In genomic region chr19:3707553-3707952, GRCm38 (mm10) we compare ENCODE assay signal across 8 mouse cellular contexts. TPM values are rescaled to one million over a fixed set of nuclear protein-coding genes. Genes with fewer than 3 reads are reported as not detected.
A peak's percentile ranks its signal among the peaks of the same experiment; 100 is the strongest.
DNase-seq lines count a peak whose midpoint lies in the region; ATAC-seq and TF ChIP-seq lines count a peak whose summit lies in the region.

No protein-coding gene starts in this region.

- peak overlapping the region; percentile 70 for H3K27ac ChIP-seq in kidney, embryonic 16.5 days (ENCODE audit: low read length)
- peak overlapping the region; percentile 69; the same call in 1 of the 2 replicates for H3K27ac ChIP-seq in bone marrow, adult 2 months (ENCODE audit: control insufficient read depth, insufficient read depth, low read depth, low read length, poor library complexity)
- peak overlapping the region; percentile 86; the same call in 1 of the 2 replicates for H3K27ac ChIP-seq in hindbrain, embryonic 14.5 days
- peak overlapping the region; percentile 95 for H3K27ac ChIP-seq in midbrain, embryonic 15.5 days

- DNase-seq in kidney, postnatal 36 days: no peak
- DNase-seq in hindbrain, embryonic 14.5 days (ENCODE audit: low spot score): no peak
- no peak for DNase-seq in gastrocnemius, postnatal 25 days
- DNase-seq in kidney, postnatal 14 days: no peak

- no peak for TF ChIP-seq POLR2A in bone marrow, adult 2 months (IDR thresholded peaks at IDR 0.05; ENCODE audit: borderline replicate concordance, control insufficient read depth, low read depth, low read length)

- peaks cover 13% of the 10 kb centered on the region for H3K4me1 ChIP-seq in kidney, embryonic 16.5 days (ENCODE audit: insufficient read depth, low read length)
- H3K4me1 ChIP-seq in bone marrow, adult 2 months (ENCODE audit: control insufficient read depth, insufficient read depth, low read length): peaks cover 4% of the 10 kb centered on the region
- H3K4me1 ChIP-seq in hindbrain, embryonic 14.5 days (replicated peaks; ENCODE audit: control insufficient read depth, insufficient read depth, low read length): peaks cover 25% of the 10 kb centered on the region
- H3K4me1 ChIP-seq in midbrain, embryonic 15.5 days: peaks cover 27% of the 10 kb centered on the region

- WGBS in kidney, embryonic 16.5 days: 40% methylated on average over 10 of the region's 10 CpGs
- 35% methylated on average over 10 of the region's 10 CpGs for WGBS in bone marrow, adult 2 months
- 37% methylated on average over 10 of the region's 10 CpGs for WGBS in hindbrain, embryonic 14.5 days
- 32% methylated on average over 10 of the region's 10 CpGs for WGBS in midbrain, embryonic 15.5 days

- H3K9me3 ChIP-seq in kidney, embryonic 16.5 days (ENCODE audit: low read length): no peaks in the 10 kb centered on the region
- H3K9me3 ChIP-seq in hindbrain, embryonic 14.5 days (ENCODE audit: control insufficient read depth, low read length): no peaks in the 10 kb centered on the region
- H3K9me3 ChIP-seq in midbrain, embryonic 15.5 days: no peaks in the 10 kb centered on the region

- ATAC-seq in kidney, embryonic 16.5 days (ENCODE audit: low FRiP score, low TSS enrichment): no peak
- no peak for ATAC-seq in hindbrain, embryonic 14.5 days (ENCODE audit: low FRiP score)
- peak; percentile 8; the same call in 1 of the 2 replicates for ATAC-seq in midbrain, embryonic 15.5 days (replicated peaks)
- ATAC-seq in megakaryocyte progenitor cell, adult 5-6 weeks (replicated peaks; ENCODE audit: poor library complexity): no peak

- H3K4me2 ChIP-seq in kidney, embryonic 16.5 days (replicated peaks; ENCODE audit: low read depth, low read length): peak overlapping the region; percentile 84
- H3K4me2 ChIP-seq in hindbrain, embryonic 14.5 days (replicated peaks): peak overlapping the region; percentile 52
- H3K4me2 ChIP-seq in midbrain, embryonic 15.5 days: peak overlapping the region; percentile 72

- no peak for TF ChIP-seq CTCF in bone marrow, adult 2 months (IDR thresholded peaks at IDR 0.05; ENCODE audit: control insufficient read depth, insufficient read depth, low read length)

- H3K4me3 ChIP-seq in kidney, embryonic 16.5 days (ENCODE audit: low read length): peak overlapping the region; percentile 67
- H3K4me3 ChIP-seq in bone marrow, adult 2 months (replicated peaks; ENCODE audit: control insufficient read depth, low read depth, low read length): peak overlapping the region; percentile 82
- peak overlapping the region; percentile 59 for H3K4me3 ChIP-seq in hindbrain, embryonic 14.5 days (replicated peaks; ENCODE audit: low read length)
- peak overlapping the region; percentile 95 for H3K4me3 ChIP-seq in midbrain, embryonic 15.5 days

- H3K36me3 ChIP-seq in kidney, embryonic 16.5 days (ENCODE audit: insufficient read depth, low read length): no peaks in the 10 kb centered on the region
- H3K36me3 ChIP-seq in hindbrain, embryonic 14.5 days (replicated peaks; ENCODE audit: control insufficient read depth, insufficient read depth): peaks cover 6% of the 10 kb centered on the region; the same call in 1 of the 2 replicates
- H3K36me3 ChIP-seq in midbrain, embryonic 15.5 days (replicated peaks): no peaks in the 10 kb centered on the region

- H3K27me3 ChIP-seq in kidney, embryonic 16.5 days (ENCODE audit: insufficient read depth, low read length): no peaks in the 10 kb centered on the region
- H3K27me3 ChIP-seq in hindbrain, embryonic 14.5 days (ENCODE audit: control insufficient read depth, insufficient read depth, low read length): no peaks in the 10 kb centered on the region
- H3K27me3 ChIP-seq in midbrain, embryonic 15.5 days (replicated peaks): no peaks in the 10 kb centered on the region

- H3K9ac ChIP-seq in kidney, embryonic 16.5 days (replicated peaks; ENCODE audit: low read length): peak overlapping the region; percentile 83
- H3K9ac ChIP-seq in hindbrain, embryonic 14.5 days: peak overlapping the region; percentile 77
- peak overlapping the region; percentile 88 for H3K9ac ChIP-seq in midbrain, embryonic 15.5 days

RNA-seq across cellular contexts. Expression of gene 1810055G02Rik, which starts 0.5 kb away (rescaled TPM):
- 46.1 and 46.4 TPM in 2 replicates for polyA plus RNA-seq in kidney, embryonic 16.5 days (2015; fragmentation: Nextera tagmentation; extraction: Ambion mirVana)
- polyA plus RNA-seq in bone marrow, adult 2 months (2011; ENCODE audit: insufficient read depth, insufficient read length, low replicate concordance, missing spikeins): 1.8 and 6.0 TPM in 2 replicates
- 34.0 and 38.1 TPM in 2 replicates for polyA plus RNA-seq in hindbrain, embryonic 14.5 days (2014; fragmentation: Nextera tagmentation; extraction: Ambion mirVana)
- polyA plus RNA-seq in midbrain, embryonic 15.5 days (2015; fragmentation: Nextera tagmentation; extraction: Ambion mirVana): 34.6 and 35.9 TPM in 2 replicates
- 12.5 and 12.8 TPM in 2 replicates for total RNA-seq in megakaryocyte progenitor cell, adult 5-6 weeks (2015)
- total RNA-seq in megakaryocyte progenitor cell, adult 5-6 weeks (2017): 6.0 and 7.1 TPM in 2 replicates
- 10 to 100 TPM; 10.8 to 12.6 TPM for total RNA-seq in gastrocnemius, postnatal 25 days (2021)

RNA-seq across cellular contexts. Expression of gene Lrp5, which starts 21.2 kb away (rescaled TPM):
- 7.0 TPM in 2 replicates for polyA plus RNA-seq in kidney, embryonic 16.5 days (2015; fragmentation: Nextera tagmentation; extraction: Ambion mirVana)
- polyA plus RNA-seq in bone marrow, adult 2 months (2011; ENCODE audit: insufficient read depth, insufficient read length, low replicate concordance, missing spikeins): 4.5 and 5.8 TPM in 2 replicates
- 1.4 and 1.8 TPM in 2 replicates for polyA plus RNA-seq in hindbrain, embryonic 14.5 days (2014; fragmentation: Nextera tagmentation; extraction: Ambion mirVana)
- 1.1 and 1.4 TPM in 2 replicates for polyA plus RNA-seq in midbrain, embryonic 15.5 days (2015; fragmentation: Nextera tagmentation; extraction: Ambion mirVana)
- total RNA-seq in megakaryocyte progenitor cell, adult 5-6 weeks (2015): 20.3 and 22.4 TPM in 2 replicates
- total RNA-seq in megakaryocyte progenitor cell, adult 5-6 weeks (2017): 17.3 and 20.4 TPM in 2 replicates
- 10 to 100 TPM; 24.6 to 28.2 TPM for total RNA-seq in gastrocnemius, postnatal 25 days (2021)

RNA-seq across cellular contexts. Expression of gene Kmt5b, which starts 59.7 kb away (rescaled TPM):
- polyA plus RNA-seq in kidney, embryonic 16.5 days (2015; fragmentation: Nextera tagmentation; extraction: Ambion mirVana): 28.1 and 30.6 TPM in 2 replicates
- 24.3 and 43.2 TPM in 2 replicates for polyA plus RNA-seq in bone marrow, adult 2 months (2011; ENCODE audit: insufficient read depth, insufficient read length, low replicate concordance, missing spikeins)
- polyA plus RNA-seq in hindbrain, embryonic 14.5 days (2014; fragmentation: Nextera tagmentation; extraction: Ambion mirVana): 56.9 and 57.9 TPM in 2 replicates
- polyA plus RNA-seq in midbrain, embryonic 15.5 days (2015; fragmentation: Nextera tagmentation; extraction: Ambion mirVana): 51.9 and 59.9 TPM in 2 replicates
- total RNA-seq in megakaryocyte progenitor cell, adult 5-6 weeks (2015): 20.1 and 21.9 TPM in 2 replicates
- total RNA-seq in megakaryocyte progenitor cell, adult 5-6 weeks (2017): 29.5 and 42.7 TPM in 2 replicates
- total RNA-seq in gastrocnemius, postnatal 25 days (2021): 10 to 100 TPM; 19.1 to 20.2 TPM
